Mouse (Mus musculus) right cerebral cortex, adult 2 months (tissue): ENCODE data around the gene Mrps7.
A peak's percentile ranks its signal among the peaks of the same experiment; 100 is the strongest.

Source experiments
- DNase-seq, 2 experiments: peaks; one replicate each; pipeline ENCODE4 v3.0.0; 2021 to 2022; ENCODE audit warnings: low spot score in 2 of 2

Gene Mrps7

GRCm38 (mm10) chr11:115603476-115604303 lies at the start of gene Mrps7, which contains the start of gene Gga3:
TSS of gene Mrps7 (plus strand) at chr11:115603925.
TSS of gene Gga3 (minus strand) at chr11:115604051.
- peak; percentile 81 to 87 for DNase-seq

- DNase-seq: no peak
These were observed 48.0 kb upstream of the Mrps7 start for GRCm38 (mm10) chr11:115555717-115556116.

- DNase-seq: no peak
These were observed 40.3 kb upstream of the Mrps7 start for GRCm38 (mm10) chr11:115563406-115563805.

GRCm38 (mm10) chr11:115564064-115564809 lies 39.5 kb upstream of the Mrps7 start, which contains the start of gene Nup85:
TSS of gene Nup85 (plus strand) at chr11:115564434.
- DNase-seq: peak; percentile 97 to 98

GRCm38 (mm10) chr11:115564961-115565360 lies 38.8 kb upstream of the Mrps7 start:
- no peak for DNase-seq

- DNase-seq: no peak
These were observed 24.6 kb upstream of the Mrps7 start for GRCm38 (mm10) chr11:115579080-115579479.

GRCm38 (mm10) chr11:115582913-115583606 lies 20.7 kb upstream of the Mrps7 start:
- no peak for DNase-seq

- DNase-seq: no peak
These were observed 19.2 kb upstream of the Mrps7 start for GRCm38 (mm10) chr11:115584376-115585073.

GRCm38 (mm10) chr11:115585573-115586100 lies 18.1 kb upstream of the Mrps7 start:
- DNase-seq: no peak

GRCm38 (mm10) chr11:115586403-115586802 lies 17.3 kb upstream of the Mrps7 start:
- DNase-seq: no peak

GRCm38 (mm10) chr11:115587984-115588383 lies 15.7 kb upstream of the Mrps7 start:
- DNase-seq: no peak

GRCm38 (mm10) chr11:115590526-115591075 lies 13.1 kb upstream of the Mrps7 start:
- DNase-seq: no peak

GRCm38 (mm10) chr11:115595209-115595608 lies 8.5 kb upstream of the Mrps7 start:
- no peak for DNase-seq

- DNase-seq: no peak
These were observed 5.4 kb upstream of the Mrps7 start for GRCm38 (mm10) chr11:115598309-115598708.

GRCm38 (mm10) chr11:115599722-115600121 lies 4.0 kb upstream of the Mrps7 start:
- DNase-seq: peak; percentile 51 to 63

GRCm38 (mm10) chr11:115600743-115601142 lies 3.0 kb upstream of the Mrps7 start:
- no peak for DNase-seq

- no peak for DNase-seq
These were observed 2.6 kb upstream of the Mrps7 start for GRCm38 (mm10) chr11:115601174-115601573.

- no peak for DNase-seq
These were observed 623 bp upstream of the Mrps7 start for GRCm38 (mm10) chr11:115603128-115603475.

- no peak for DNase-seq
These were observed 575 bp downstream of the Mrps7 start for GRCm38 (mm10) chr11:115604304-115604696.

- DNase-seq: no peak
These were observed 3.0 kb downstream of the Mrps7 start for GRCm38 (mm10) chr11:115606733-115607132.
